Mouse (Mus musculus): ENCODE data around the gene Adam17.

DNA sequence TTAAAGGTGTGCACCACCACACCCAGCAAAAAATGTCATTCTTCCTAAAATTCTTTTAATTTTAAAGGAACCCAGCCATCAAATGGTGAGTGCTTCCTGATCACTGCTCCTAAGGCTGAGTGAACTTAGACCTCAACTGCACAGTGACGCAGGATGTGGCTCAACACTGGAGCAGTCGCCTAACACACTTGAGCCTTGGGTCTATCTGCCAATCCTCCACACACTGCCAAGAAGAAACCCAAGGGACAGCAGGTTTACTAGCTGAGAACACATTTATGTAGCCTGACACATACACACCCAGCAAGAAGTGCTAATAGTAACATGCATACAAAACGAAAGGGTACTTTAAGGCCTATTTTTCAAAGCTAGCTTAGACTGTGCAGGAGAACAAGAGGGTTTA, 47.1 kb downstream of the Adam17 start:
- TF ChIP-seq CTCF (IDR thresholded peaks at IDR 0.05; ENCODE audit: low read depth) (no peak), EP300 (IDR thresholded peaks at IDR 0.05; ENCODE audit: low read depth) (no peak)
